Mouse (Mus musculus) CD4-positive naive resting alpha-beta T cell, adult 57 days (primary cell): ENCODE results near the gene Fam213b. TPM values are rescaled to one million over a fixed set of nuclear protein-coding genes. Genes with fewer than 3 reads are reported as not detected.

ENCODE experiments used
- total RNA-seq: library from RNA; stranded (reverse); gene quantifications from one replicate; pipeline ENCODE4 v1.2.4, GENCODE M21; 2023

The Fam213b gene
- total RNA-seq: 1.6 TPM

GRCm38 (mm10) chr4:154898506-154899446 is at the start of gene Fam213b:
Fam213b (minus strand) TSS chr4:154899135.

DNA sequence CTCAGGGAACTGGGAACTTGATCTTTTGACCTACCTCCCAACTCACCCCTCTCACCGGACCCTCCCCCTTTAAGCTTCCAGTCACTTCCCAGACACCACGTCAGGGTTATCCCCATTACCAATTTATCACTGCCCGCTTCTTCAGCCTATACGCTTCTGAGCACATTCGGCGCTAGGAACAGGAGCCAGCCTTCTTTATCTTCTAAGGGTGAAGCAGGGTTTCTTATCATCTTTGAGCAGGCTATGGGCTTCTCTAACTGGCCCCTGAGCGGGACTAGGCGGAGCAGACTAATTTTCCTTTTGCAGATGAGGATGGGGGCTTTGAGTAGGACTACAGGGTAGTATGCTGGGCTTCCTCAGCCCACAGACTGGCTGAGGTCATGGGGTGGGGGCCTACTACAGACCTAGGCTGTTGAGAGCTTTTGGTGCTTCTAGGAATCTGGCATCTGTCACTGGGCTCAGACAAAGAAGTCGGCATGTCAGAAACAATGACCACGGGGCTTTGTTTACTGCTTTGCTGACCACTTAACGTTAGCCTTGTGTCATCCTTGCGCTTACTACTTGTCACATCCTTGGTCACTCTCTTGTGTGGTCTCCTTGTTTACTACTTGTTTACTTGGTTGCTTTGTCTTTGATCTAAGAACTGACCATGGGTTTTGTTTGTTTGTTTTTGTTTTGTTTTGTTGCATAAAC is 29.6 kb upstream of the Fam213b start, which contains the start of gene Tnfrsf14:
Gene Tnfrsf14, minus strand, starts transcription at position 169 of the 693 bp plus-strand sequence.

GRCm38 (mm10) chr4:154869440-154869839 is 29.5 kb downstream of the Fam213b start, which contains the start of gene Mmel1:
Mmel1 (plus strand) TSS chr4:154869585.

Other genes starting within 250 kb of the Fam213b start
- gene Actrt2, start 231.3 kb downstream of the Fam213b start, total RNA-seq: not detected
- gene Ttc34, start 61.7 kb downstream of the Fam213b start, total RNA-seq: not detected
- gene Mmel1, start 29.6 kb downstream of the Fam213b start, total RNA-seq: not detected
- 150 TPM for gene Tnfrsf14, start 29.4 kb upstream of the Fam213b start, total RNA-seq
- gene Hes5, start 61.8 kb upstream of the Fam213b start, total RNA-seq: 1.1 TPM
- gene Pank4, start 65.0 kb upstream of the Fam213b start, total RNA-seq: 121 TPM
- gene Plch2, start 157.6 kb upstream of the Fam213b start, total RNA-seq: not detected
- gene Pex10, start 167.9 kb upstream of the Fam213b start, total RNA-seq: 10.9 TPM
- 56.6 TPM for gene Rer1, start 187.2 kb upstream of the Fam213b start, total RNA-seq
- 1.5 TPM for gene Morn1, start 187.4 kb upstream of the Fam213b start, total RNA-seq